Mouse (Mus musculus): ENCODE results near the gene Dip2b.

The Dip2b gene

GRCm38 (mm10) chr15:100129151-100129790 is 90.8 kb downstream of the Dip2b start:
- DNase-seq (ENCODE audit: low read depth) = no peak

- no peak for DNase-seq (ENCODE audit: low read depth)
These were observed 101.2 kb downstream of the Dip2b start for GRCm38 (mm10) chr15:100139665-100140064.

GRCm38 (mm10) chr15:100140428-100140827 is 102.0 kb downstream of the Dip2b start:
- DNase-seq (ENCODE audit: low read depth) = no peak

- DNase-seq (ENCODE audit: low read depth) = no peak
These were observed 104.8 kb downstream of the Dip2b start for GRCm38 (mm10) chr15:100143091-100143801.

- DNase-seq (ENCODE audit: low read depth) = peak; percentile 12
These were observed 106.7 kb downstream of the Dip2b start for GRCm38 (mm10) chr15:100144854-100145824.

GRCm38 (mm10) chr15:100145917-100146316 is 107.5 kb downstream of the Dip2b start:
- no peak for DNase-seq (ENCODE audit: low read depth)

GRCm38 (mm10) chr15:100150593-100150992 is 112.1 kb downstream of the Dip2b start:
- no peak for DNase-seq (ENCODE audit: low read depth)

GRCm38 (mm10) chr15:100152321-100152720 is 113.9 kb downstream of the Dip2b start:
- no peak for DNase-seq (ENCODE audit: low read depth)

GRCm38 (mm10) chr15:100153024-100153423 is 114.6 kb downstream of the Dip2b start:
- peak; percentile 44 for DNase-seq (ENCODE audit: low read depth)

GRCm38 (mm10) chr15:100156095-100156707 is 117.7 kb downstream of the Dip2b start:
- DNase-seq (ENCODE audit: low read depth) = no peak

- DNase-seq (ENCODE audit: low read depth) = no peak
These were observed 118.5 kb downstream of the Dip2b start for GRCm38 (mm10) chr15:100156781-100157470.

GRCm38 (mm10) chr15:100158985-100159384 is 120.5 kb downstream of the Dip2b start:
- DNase-seq (ENCODE audit: low read depth) = no peak

GRCm38 (mm10) chr15:100161747-100162280 is 123.3 kb downstream of the Dip2b start:
- DNase-seq (ENCODE audit: low read depth) = no peak

GRCm38 (mm10) chr15:100163381-100164051 is 125.1 kb downstream of the Dip2b start:
- no peak for DNase-seq (ENCODE audit: low read depth)

GRCm38 (mm10) chr15:100166464-100166863 is 128.0 kb downstream of the Dip2b start:
- no peak for DNase-seq (ENCODE audit: low read depth)

GRCm38 (mm10) chr15:100167791-100168190 is 129.3 kb downstream of the Dip2b start:
- no peak for DNase-seq (ENCODE audit: low read depth)

GRCm38 (mm10) chr15:100168191-100168606 is 129.7 kb downstream of the Dip2b start:
- DNase-seq (ENCODE audit: low read depth) = no peak

GRCm38 (mm10) chr15:100175176-100175575 is 136.7 kb downstream of the Dip2b start:
- DNase-seq (ENCODE audit: low read depth) = no peak

GRCm38 (mm10) chr15:100177167-100177566 is 138.7 kb downstream of the Dip2b start:
- no peak for DNase-seq (ENCODE audit: low read depth)

- DNase-seq (ENCODE audit: low read depth) = no peak
These were observed 139.1 kb downstream of the Dip2b start for GRCm38 (mm10) chr15:100177575-100177974.

All from 416B (cell line).